Mouse (Mus musculus) A20 (cell line): Measurements from ENCODE around the gene Cldn12.

ENCODE experiments used
- DNase-seq: peaks from one replicate; pipeline ENCODE4 v3.0.0-alpha.2; 2011; ENCODE audit warnings: low read depth, low spot score

Cldn12 gene

DNA sequence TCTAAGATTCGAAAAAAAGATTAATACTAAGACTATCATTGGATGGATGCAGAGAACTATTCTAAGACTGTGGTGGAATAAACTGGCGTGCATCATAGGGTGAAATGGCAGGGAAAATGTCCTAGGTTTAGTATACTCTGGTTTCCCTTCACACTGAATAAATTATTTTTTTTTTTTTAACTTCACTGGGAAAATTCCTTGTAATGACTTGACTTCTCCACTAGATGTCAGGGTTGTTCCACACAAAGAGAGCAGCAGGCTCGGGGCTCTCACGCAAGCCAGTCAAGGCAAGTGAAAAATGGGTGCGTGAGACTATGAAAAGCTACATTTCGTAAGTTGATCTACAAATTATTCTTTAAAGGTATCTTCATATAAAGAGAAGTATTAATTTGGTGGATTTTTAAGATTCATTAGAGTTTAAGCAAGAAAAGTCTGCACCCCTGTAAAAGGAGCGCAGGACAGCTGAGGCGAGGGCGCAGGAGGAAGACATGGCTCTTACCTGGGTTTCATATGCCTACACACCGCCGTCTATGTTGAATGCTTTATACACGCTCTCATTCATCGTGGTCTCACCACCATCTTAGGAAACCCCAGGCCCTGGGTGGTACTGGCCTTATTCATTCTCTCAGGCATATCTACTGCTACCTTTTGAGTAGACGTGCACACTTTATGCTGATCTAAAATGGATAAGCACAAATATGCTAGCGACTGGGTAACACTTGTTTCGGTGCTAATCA is 20.3 kb downstream of the Cldn12 start:
- peak; percentile 47 for DNase-seq

DNA sequence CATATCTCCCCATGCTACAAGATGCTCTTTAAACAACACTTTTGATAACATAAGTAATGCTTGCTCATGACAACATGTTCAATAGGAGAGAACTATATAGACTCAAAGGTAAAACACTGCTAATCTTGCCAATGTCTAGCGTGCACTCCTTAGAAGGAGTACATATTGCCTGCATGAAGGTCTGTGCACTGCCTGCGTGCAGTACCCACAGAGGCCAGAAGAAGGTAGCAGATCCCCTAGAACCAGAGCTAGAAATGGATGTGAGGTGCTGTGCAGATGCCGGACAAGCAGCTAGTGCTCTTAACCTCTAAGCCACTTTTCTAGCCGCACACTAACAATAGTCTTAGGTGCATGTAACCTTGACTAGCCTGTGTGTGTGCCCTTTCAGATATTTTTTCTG is 22.6 kb downstream of the Cldn12 start:
- DNase-seq = no peak

DNA sequence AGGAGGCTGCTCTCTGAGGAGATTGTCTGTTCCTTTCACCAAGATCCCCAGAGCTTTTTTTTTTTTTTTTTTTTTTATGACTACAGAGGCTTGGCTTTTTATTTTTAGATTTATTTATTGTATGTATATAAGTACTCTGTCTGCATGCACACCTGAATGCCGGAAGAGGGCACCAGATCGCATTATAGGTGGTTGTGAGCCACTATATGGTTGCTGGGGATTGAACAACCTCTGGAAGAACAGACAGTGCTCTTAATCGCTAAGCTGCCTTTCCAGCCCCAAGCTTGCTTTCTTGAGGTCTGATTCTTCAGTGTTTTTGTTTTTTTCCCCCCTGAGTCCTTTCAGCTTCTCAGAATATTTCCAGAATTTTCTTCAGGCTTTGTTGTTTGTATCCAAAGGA is 28.7 kb downstream of the Cldn12 start:
- DNase-seq = peak; percentile 10

DNA sequence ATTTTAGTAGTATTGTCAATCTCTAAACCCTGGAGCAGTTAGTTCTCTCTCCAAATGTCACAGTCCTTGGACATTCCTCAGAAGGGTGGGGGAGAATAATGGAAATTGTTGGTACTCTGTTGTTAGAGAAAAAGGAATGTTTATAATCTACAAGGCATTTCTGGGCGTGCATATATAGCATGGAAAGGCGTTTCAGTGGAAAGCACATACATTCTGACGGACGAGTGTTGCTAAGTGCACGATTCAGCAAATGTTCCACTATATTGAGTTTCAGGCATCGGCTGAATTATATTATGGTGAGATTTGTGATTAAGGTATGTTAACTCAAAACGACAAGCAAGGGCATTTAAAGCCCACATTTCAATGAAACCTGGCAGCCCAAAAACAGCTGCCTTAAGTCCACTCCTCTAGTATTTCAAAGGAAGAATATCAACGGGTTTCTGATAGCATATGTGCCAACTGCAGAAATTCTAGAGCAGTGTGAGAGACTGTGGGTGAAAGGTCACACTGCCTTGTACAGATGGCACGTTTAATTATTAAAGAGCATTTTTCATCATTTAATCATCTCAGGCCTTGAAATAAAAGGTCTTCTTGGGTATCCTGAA is 31.4 kb downstream of the Cldn12 start:
- DNase-seq = no peak

DNA sequence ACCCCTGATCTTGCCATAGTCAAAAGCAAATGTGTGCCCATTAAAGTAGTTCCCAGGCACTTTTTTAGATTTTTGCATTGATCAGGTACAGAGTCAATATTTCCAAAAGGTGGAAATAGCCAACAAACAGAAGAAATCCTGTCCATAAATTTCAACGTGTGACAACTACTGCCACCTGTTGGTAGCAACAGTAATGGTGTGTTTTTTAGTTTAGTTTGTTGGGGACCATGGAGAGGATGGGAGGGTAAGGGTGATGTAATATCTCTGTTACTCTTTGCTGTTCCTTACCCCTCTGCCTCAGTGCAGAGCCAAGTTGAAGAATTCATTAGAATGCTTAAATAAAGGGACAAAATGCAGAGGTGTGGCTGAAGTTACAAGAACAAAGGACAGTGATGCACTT is 33.1 kb downstream of the Cldn12 start:
- DNase-seq = peak; percentile 49

DNA sequence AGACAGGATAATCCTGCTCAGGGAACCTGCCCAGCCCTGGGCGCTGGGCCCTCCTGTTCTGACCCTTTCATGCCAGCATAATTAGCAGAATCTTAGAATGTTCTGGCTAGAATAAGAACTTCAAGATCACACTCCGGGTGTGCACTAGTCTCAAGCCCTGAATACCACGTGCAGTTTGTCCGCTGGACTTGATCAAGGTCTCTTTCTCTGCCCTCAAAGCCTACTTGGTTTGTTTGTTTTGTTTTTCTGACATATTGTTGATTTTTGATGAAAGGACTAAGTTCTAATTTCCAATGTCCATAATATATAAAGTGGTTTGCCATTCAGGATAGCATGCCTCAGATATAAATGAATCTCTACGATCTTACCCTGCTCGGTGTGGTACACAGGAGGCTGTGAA is 35.7 kb downstream of the Cldn12 start, which contains the start of gene 1700015F17Rik:
Gene 1700015F17Rik (minus strand): TSS at position 101 of the 400 bp plus-strand sequence.
- no peak for DNase-seq

DNA sequence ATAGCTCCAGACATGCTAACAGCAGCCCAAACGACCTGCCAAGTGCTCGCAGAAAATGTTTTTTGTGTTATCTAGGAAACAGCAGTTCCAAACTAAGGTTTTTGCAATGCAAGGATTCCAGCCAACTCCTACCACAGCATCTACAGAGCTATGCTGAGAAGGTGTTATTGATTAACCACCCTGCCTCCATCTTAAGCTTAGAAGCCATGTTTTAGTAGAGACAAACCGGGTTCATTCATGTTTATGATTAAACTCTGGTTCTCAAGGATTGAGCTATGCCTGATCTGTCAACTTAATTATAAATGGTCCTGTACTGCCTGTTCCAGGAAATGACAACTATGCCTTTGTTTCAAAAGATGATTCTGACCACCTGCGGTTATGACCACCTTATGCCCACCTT is 38.6 kb downstream of the Cldn12 start:
- DNase-seq = no peak

DNA sequence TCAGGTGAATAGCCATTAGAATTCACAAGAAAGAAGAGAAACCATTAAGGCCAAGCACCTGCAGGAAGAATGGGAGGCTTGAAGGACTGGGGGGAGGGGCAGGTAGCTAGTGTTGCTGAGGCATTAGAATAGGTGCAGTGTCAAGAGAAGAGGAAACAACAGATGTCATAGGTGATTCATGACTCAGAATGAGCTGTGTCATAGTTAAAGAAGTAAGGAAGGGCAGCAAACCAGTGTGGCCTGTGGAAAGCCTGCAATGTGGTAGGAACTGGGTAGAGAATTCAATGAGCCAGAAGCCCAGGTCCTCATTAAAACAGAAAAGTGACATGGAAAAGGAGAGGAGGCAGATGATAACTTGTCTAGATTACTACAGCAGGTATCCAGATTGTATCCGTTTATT is 49.5 kb downstream of the Cldn12 start:
- DNase-seq = peak; percentile 24
